Mouse (Mus musculus) activated CD4-positive, CD25-positive, alpha-beta regulatory T cell, adult 4 months (primary cell): ENCODE results near the gene Fig4. TPM values are rescaled to one million over a fixed set of nuclear protein-coding genes. Genes with fewer than 3 reads are reported as not detected.

ENCODE experiments used
- polyA plus RNA-seq, 2 experiments: library from polyadenylated mRNA; unstranded; fragments of 100-300 nt; shearing (Covaris generic); gene quantifications; one replicate each; pipeline ENCODE4 v1.2.1; 2017

Fig4 gene
- polyA plus RNA-seq, 2 experiments from 2014 or later = 9.9 to 13.1 TPM

Other genes starting within 250 kb of the Fig4 start
- not detected for gene Gpr6, start 231.0 kb downstream of the Fig4 start, polyA plus RNA-seq
- under 1 TPM in 1 of 2 experiments, not detected in 1; 0.09 TPM for gene Ak9, start 720 bp upstream of the Fig4 start, polyA plus RNA-seq
- 10 to 100 TPM; 22.2 to 30.7 TPM for gene Zbtb24, start 147.1 kb upstream of the Fig4 start, polyA plus RNA-seq
- 10 to 100 TPM; 67.8 to 99.6 TPM for gene Mical1, start 173.1 kb upstream of the Fig4 start, polyA plus RNA-seq
- gene Smpd2, start 187.1 kb upstream of the Fig4 start, polyA plus RNA-seq = 10 to 100 TPM; 23.2 to 25.9 TPM
- gene Ppil6, start 187.2 kb upstream of the Fig4 start, polyA plus RNA-seq = under 1 TPM in 1 of 2 experiments, not detected in 1; 0.89 TPM
- gene Cd164, start 216.2 kb upstream of the Fig4 start, polyA plus RNA-seq = 100 to 1,000 TPM; 202 to 222 TPM